Mouse (Mus musculus): ENCODE measurements at regions not wholly inside any gene's neighbourhood (a gene's known extent, or its start where the extent isn't known, plus 50 kb on each side); places are given as distances from the start of the nearest gene placed in this dataset.

DNA sequence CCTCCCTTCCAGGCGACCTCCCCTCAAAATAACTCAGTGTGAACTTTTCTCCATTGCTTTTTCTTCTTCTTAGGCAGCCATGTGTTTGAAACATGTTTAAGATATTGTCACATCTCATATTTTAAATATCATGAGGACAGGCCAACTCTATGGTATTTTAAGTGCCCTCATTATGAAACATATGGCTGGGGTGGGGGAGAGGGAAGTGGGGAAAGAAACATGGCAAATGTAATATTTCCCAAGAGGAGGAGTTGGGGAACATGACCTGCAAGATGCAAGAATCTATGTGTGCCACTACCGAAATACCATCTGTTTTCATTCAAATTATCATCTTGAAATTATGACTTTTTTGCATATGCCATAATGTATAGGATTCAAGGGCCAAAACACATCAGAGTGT lies 1095.5 kb downstream of the Agbl1 start:
- Histone ChIP-seq H3K9ac (replicated peaks; ENCODE audit: low read depth, low read length) (no peak overlapping the region), H3K4me1 (replicated peaks; ENCODE audit: control insufficient read depth, insufficient read depth, low read length) (0 out of 2 replicates have a peak, but pooled peaks cover 2% of the 10 kb centered on the region), H3K4me3 (replicated peaks; ENCODE audit: low read length) (no peak overlapping the region), H3K27ac (ENCODE audit: low read length) (no peak overlapping the region), H3K4me2 (ENCODE audit: low read length) (no peak overlapping the region), H3K9me3 (ENCODE audit: control insufficient read depth, low read length) (no peaks in the 10 kb centered on the region), H3K36me3 (ENCODE audit: control insufficient read depth, insufficient read depth) (no peaks in the 10 kb centered on the region), H3K27me3 (replicated peaks; ENCODE audit: control insufficient read depth, insufficient read depth, low read length) (no peaks in the 10 kb centered on the region)
- 70% methylated on average over 2 of the region's 2 CpGs for WGBS
- ATAC-seq: peak; percentile 75

DNA sequence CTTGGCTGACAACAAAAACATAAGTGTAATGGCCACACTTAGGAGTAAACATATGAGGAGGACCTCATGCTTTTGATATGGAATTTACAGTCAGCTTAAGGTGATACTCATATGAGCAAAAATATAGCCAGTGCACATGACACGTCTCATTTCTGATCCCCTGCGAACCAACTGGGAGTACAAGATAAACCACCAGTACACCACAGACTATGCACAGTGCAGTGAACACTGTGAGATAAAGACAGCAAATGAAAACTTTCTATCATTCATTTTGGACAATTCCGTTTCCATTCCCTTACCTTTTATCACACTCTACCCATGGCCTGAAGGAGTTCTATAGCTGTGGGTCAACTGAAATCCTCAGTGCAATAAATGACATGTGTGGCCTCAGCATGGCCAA lies 1097.1 kb downstream of the Agbl1 start:
- 90% methylated on average over 3 of the region's 3 CpGs for WGBS

DNA sequence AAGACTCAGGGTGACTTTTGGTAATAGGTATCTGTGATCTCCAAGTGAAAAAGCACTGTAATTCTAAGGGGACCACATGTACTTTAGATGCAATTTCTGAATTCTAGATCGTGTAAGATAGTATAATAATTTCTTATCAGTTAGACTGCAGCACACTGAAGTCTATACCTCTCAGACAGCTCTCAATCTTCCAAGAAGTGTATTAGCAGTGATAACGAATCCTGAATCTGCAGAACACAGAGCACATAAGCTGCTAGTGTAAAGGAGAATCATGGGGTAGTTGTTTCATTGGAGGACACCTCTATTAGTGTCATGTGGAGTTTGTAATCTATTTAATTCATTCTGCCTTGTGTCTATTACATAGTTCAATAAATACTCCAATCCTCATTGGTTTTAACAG lies 1097.8 kb downstream of the Agbl1 start:
- Histone ChIP-seq H3K9ac (replicated peaks; ENCODE audit: low read depth, low read length) (no peak overlapping the region), H3K4me3 (replicated peaks; ENCODE audit: low read length) (no peak overlapping the region), H3K4me1 (replicated peaks; ENCODE audit: control insufficient read depth, insufficient read depth, low read length) (0 out of 2 replicates have a peak, but pooled peaks cover 2% of the 10 kb centered on the region), H3K36me3 (ENCODE audit: control insufficient read depth, insufficient read depth) (no peaks in the 10 kb centered on the region), H3K27ac (ENCODE audit: low read length) (no peak overlapping the region), H3K9me3 (ENCODE audit: control insufficient read depth, low read length) (no peaks in the 10 kb centered on the region), H3K27me3 (replicated peaks; ENCODE audit: control insufficient read depth, insufficient read depth, low read length) (no peaks in the 10 kb centered on the region), H3K4me2 (ENCODE audit: low read length) (no peak overlapping the region)
- 77% methylated on average over 2 of the region's 2 CpGs for WGBS
- no peak for ATAC-seq

More for the DNA sequence above, 1097.1 kb downstream of the Agbl1 start:
- H3K27me3 ChIP-seq (replicated peaks; ENCODE audit: control insufficient read depth, insufficient read depth, low read length): no peaks in the 10 kb centered on the region
- no peak overlapping the region for H3K4me3 ChIP-seq (replicated peaks; ENCODE audit: low read length)
- no peak overlapping the region for H3K4me2 ChIP-seq (ENCODE audit: low read length)
- 0 out of 2 replicates have a peak, but pooled peaks cover 2% of the 10 kb centered on the region for H3K4me1 ChIP-seq (replicated peaks; ENCODE audit: control insufficient read depth, insufficient read depth, low read length)
- no peaks in the 10 kb centered on the region for H3K9me3 ChIP-seq (ENCODE audit: control insufficient read depth, low read length)
- H3K9ac ChIP-seq (replicated peaks; ENCODE audit: low read depth, low read length): no peak overlapping the region
- no peak overlapping the region for H3K27ac ChIP-seq (ENCODE audit: low read length)
- no peak for ATAC-seq
- no peaks in the 10 kb centered on the region for H3K36me3 ChIP-seq (ENCODE audit: control insufficient read depth, insufficient read depth)

DNA sequence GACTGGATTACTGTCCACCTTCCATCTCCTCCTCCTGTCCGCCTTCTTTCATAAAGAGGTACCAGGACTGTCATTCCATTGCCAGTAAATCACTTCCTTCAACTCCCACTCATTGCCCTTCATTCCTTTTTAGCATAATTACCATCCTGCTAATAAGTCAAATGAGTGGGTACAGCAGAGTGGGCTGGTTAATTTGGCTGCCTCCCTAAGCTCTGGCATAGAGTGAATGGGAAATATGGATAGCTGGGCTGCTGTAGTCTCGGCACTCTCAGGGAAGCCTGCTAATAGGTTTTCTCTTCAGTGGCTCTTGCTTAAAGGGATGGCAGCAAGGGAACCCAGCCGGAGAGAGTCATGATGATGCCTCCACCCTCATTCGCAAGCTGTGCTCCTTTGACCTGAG lies 1108.9 kb downstream of the Agbl1 start:
- Histone ChIP-seq H3K4me2 (ENCODE audit: low read length) (no peak overlapping the region), H3K27ac (ENCODE audit: low read length) (no peak overlapping the region), H3K27me3 (replicated peaks; ENCODE audit: control insufficient read depth, insufficient read depth, low read length) (no peaks in the 10 kb centered on the region), H3K9me3 (ENCODE audit: control insufficient read depth, low read length) (no peaks in the 10 kb centered on the region), H3K36me3 (ENCODE audit: control insufficient read depth, insufficient read depth) (no peaks in the 10 kb centered on the region), H3K4me3 (replicated peaks; ENCODE audit: low read length) (no peak overlapping the region), H3K9ac (replicated peaks; ENCODE audit: low read depth, low read length) (no peak overlapping the region), H3K4me1 (replicated peaks; ENCODE audit: control insufficient read depth, insufficient read depth, low read length) (no peaks in the 10 kb centered on the region)
- WGBS: 35% methylated on average over 4 of the region's 4 CpGs
- ATAC-seq: peak; percentile 96

All from forebrain, embryonic 16.5 days (tissue).